In the genomic region with DNA sequence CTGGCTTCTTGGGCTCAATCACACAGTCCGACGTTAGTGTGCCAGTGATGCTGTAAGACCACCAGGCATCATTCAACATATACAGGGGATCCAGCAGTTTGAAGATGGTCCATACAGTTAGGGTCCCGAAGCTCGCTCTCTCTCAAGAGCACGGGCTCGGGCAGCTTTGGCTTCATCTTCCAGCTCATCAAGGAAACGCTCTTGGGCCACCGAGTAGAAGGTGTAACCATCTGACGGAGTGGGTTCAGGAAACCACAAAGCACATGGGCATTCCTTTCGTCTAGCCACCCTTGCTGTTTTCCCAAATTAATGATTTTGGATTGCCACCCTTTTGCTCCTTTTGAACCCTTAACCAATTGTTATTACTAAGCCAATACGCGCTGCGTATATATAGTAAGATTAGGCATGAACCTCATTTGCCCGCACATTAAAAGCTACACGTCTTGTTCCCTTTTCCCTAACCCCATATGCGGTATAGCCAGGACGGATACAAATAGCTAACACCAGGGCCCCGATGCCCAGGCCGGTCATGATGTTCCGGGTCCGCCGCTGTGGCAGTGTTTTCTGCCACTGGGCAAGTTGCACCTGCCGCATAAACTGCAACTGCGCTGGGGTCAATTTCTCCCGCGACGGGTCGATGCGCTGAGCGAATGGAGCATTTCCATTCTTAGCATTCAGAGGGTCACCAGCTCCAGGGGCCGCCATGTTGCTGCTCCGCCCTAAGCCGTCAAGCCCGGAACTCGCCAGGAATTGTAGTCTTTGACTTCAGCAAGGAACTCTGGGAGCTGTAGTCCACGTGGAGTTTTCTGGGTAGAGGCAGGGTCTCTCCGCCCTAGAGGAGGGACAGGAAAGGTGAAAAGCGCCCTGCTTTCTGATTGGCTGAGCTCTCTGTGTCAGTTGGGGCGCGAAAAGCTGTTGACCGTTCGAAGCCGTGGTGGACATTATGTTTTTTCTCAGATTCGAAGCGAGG, we compare ENCODE assay signal across 8 mouse cellular contexts. TPM values are rescaled to one million over a fixed set of nuclear protein-coding genes. Genes with fewer than 3 reads are reported as not detected.
DNase-seq lines count a peak whose midpoint lies in the region; ATAC-seq and TF ChIP-seq lines count a peak whose summit lies in the region.

A gene (plus strand): TSS at position 790 of the 970 bp plus-strand sequence.
A gene (minus strand): TSS at position 892 of the 970 bp plus-strand sequence.

- H3K36me3 ChIP-seq in embryonic facial prominence, embryonic 14.5 days (ENCODE audit: control insufficient read depth, insufficient read depth, low read length) = peaks cover 6% of the 10 kb centered on the region; the same call in 1 of the 2 replicates
- H3K36me3 ChIP-seq in limb, embryonic 12.5 days = peaks cover 16% of the 10 kb centered on the region; the same call in 1 of the 2 replicates
- H3K36me3 ChIP-seq in midbrain, embryonic 14.5 days (ENCODE audit: control insufficient read depth, insufficient read depth, low read length) = no peaks in the 10 kb centered on the region

- no peaks in the 10 kb centered on the region for H3K9me3 ChIP-seq in embryonic facial prominence, embryonic 14.5 days (ENCODE audit: control insufficient read depth, low read length)
- H3K9me3 ChIP-seq in limb, embryonic 12.5 days = no peaks in the 10 kb centered on the region
- H3K9me3 ChIP-seq in midbrain, embryonic 14.5 days (ENCODE audit: control insufficient read depth, low read length) = no peaks in the 10 kb centered on the region

- DNase-seq in B cell, adult 2 months = peak; percentile 75 to 79
- peak; percentile 98 for DNase-seq in embryonic facial prominence, embryonic 14.5 days (ENCODE audit: low spot score)
- DNase-seq in heart, adult 8-10 months (ENCODE audit: low spot score) = peak; percentile 89
- DNase-seq in kidney, adult 8-10 months = peak; percentile 87 to 88
- DNase-seq in midbrain, embryonic 14.5 days = peak; percentile 96
- peak; percentile 62 to 70 for DNase-seq in spleen, adult 18-20 months

- peaks cover 3% of the 10 kb centered on the region for H3K4me1 ChIP-seq in bone marrow, adult 2 months (ENCODE audit: control insufficient read depth, insufficient read depth, low read length)
- peaks cover 14% of the 10 kb centered on the region for H3K4me1 ChIP-seq in embryonic facial prominence, embryonic 14.5 days (ENCODE audit: control insufficient read depth, insufficient read depth, low read length)
- H3K4me1 ChIP-seq in limb, embryonic 12.5 days (replicated peaks) = peaks cover 23% of the 10 kb centered on the region
- H3K4me1 ChIP-seq in midbrain, embryonic 14.5 days (ENCODE audit: control insufficient read depth, insufficient read depth, low read length) = peaks cover 22% of the 10 kb centered on the region

- TF ChIP-seq CTCF in bone marrow, adult 2 months (IDR thresholded peaks at IDR 0.05; ENCODE audit: control insufficient read depth, insufficient read depth, low read length) = no peak

- H3K4me3 ChIP-seq in bone marrow, adult 2 months (replicated peaks; ENCODE audit: control insufficient read depth, low read depth, low read length) = peak within 1 kb of the TSS; percentile 97
- H3K4me3 ChIP-seq in embryonic facial prominence, embryonic 14.5 days (ENCODE audit: low read depth, low read length) = peak within 1 kb of the TSS; percentile 85
- peak within 1 kb of the TSS; percentile 70 for H3K4me3 ChIP-seq in limb, embryonic 12.5 days (replicated peaks)
- H3K4me3 ChIP-seq in midbrain, embryonic 14.5 days (replicated peaks; ENCODE audit: low read depth, low read length) = peak within 1 kb of the TSS; percentile 78

- H3K9ac ChIP-seq in embryonic facial prominence, embryonic 14.5 days (ENCODE audit: low read depth, low read length) = peak within 1 kb of the TSS; percentile 80
- peak within 1 kb of the TSS; percentile 71 for H3K9ac ChIP-seq in limb, embryonic 12.5 days (replicated peaks)
- H3K9ac ChIP-seq in midbrain, embryonic 14.5 days (replicated peaks; ENCODE audit: low read length) = peak within 1 kb of the TSS; percentile 76

- peak; percentile 98 for ATAC-seq in embryonic facial prominence, embryonic 14.5 days (ENCODE audit: low read depth)
- ATAC-seq in limb, embryonic 12.5 days (ENCODE audit: insufficient number of reproducible peaks, insufficient read depth, low FRiP score, low TSS enrichment, low read depth) = peak; percentile 90
- ATAC-seq in midbrain, embryonic 14.5 days (ENCODE audit: low FRiP score, low TSS enrichment) = peak; percentile 92

- peak within 1 kb of the TSS; percentile 93 for H3K4me2 ChIP-seq in embryonic facial prominence, embryonic 14.5 days (ENCODE audit: low read depth, low read length)
- peak within 1 kb of the TSS; percentile 78 for H3K4me2 ChIP-seq in limb, embryonic 12.5 days
- H3K4me2 ChIP-seq in midbrain, embryonic 14.5 days (ENCODE audit: low read length) = peak within 1 kb of the TSS; percentile 88

- peaks cover 5% of the 10 kb centered on the region; the same call in 1 of the 2 replicates for H3K27me3 ChIP-seq in embryonic facial prominence, embryonic 14.5 days (replicated peaks; ENCODE audit: control insufficient read depth, insufficient read depth, low read length)
- peaks cover 22% of the 10 kb centered on the region for H3K27me3 ChIP-seq in limb, embryonic 12.5 days
- H3K27me3 ChIP-seq in midbrain, embryonic 14.5 days (ENCODE audit: control insufficient read depth, insufficient read depth, low read length) = no peaks in the 10 kb centered on the region

- peak within 1 kb of the TSS; percentile 43 for H3K27ac ChIP-seq in bone marrow, adult 2 months (ENCODE audit: control insufficient read depth, insufficient read depth, low read depth, low read length, poor library complexity)
- H3K27ac ChIP-seq in embryonic facial prominence, embryonic 14.5 days (replicated peaks; ENCODE audit: low read depth, low read length) = peak within 1 kb of the TSS; percentile 45
- no peak within 1 kb of the TSS for H3K27ac ChIP-seq in limb, embryonic 12.5 days
- H3K27ac ChIP-seq in midbrain, embryonic 14.5 days (replicated peaks; ENCODE audit: low read depth, low read length) = peak within 1 kb of the TSS; percentile 61; the same call in 1 of the 2 replicates

- TF ChIP-seq POLR2A in bone marrow, adult 2 months (IDR thresholded peaks at IDR 0.05; ENCODE audit: borderline replicate concordance, control insufficient read depth, low read depth, low read length) = peak; percentile 72; the same call in 1 of the 2 replicates

- 3% methylated on average over 45 of the region's 45 CpGs for WGBS in bone marrow, adult 2 months
- 10% methylated on average over 45 of the region's 45 CpGs for WGBS in embryonic facial prominence, embryonic 14.5 days
- 12% methylated on average over 45 of the region's 45 CpGs for WGBS in limb, embryonic 12.5 days
- WGBS in midbrain, embryonic 14.5 days = 11% methylated on average over 45 of the region's 45 CpGs

RNA-seq across cellular contexts. Expression of the first gene that starts in this region (rescaled TPM):
- polyA plus RNA-seq in bone marrow, adult 2 months (2011; ENCODE audit: insufficient read depth, insufficient read length, low replicate concordance, missing spikeins) = 1.3 and 2.2 TPM in 2 replicates
- 0.90 and 1.6 TPM in 2 replicates for polyA plus RNA-seq in embryonic facial prominence, embryonic 14.5 days (2014; fragmentation: Nextera tagmentation; extraction: Ambion mirVana)
- under 1 TPM in 3 of 4 experiments, not detected in 1; 0.14 to 0.29 (median 0.22) TPM for total RNA-seq in heart, adult 8-10 months (2022)
- 1.0 and 1.6 TPM in 2 replicates for polyA plus RNA-seq in limb, embryonic 12.5 days (2016; fragmentation: Nextera tagmentation; extraction: Ambion mirVana)
- polyA plus RNA-seq in midbrain, embryonic 14.5 days (2014; fragmentation: Nextera tagmentation; extraction: Ambion mirVana) = 0.38 and 0.55 TPM in 2 replicates

RNA-seq across cellular contexts. Expression of the second gene that starts in this region (rescaled TPM):
- 34.2 and 61.9 TPM in 2 replicates for polyA plus RNA-seq in bone marrow, adult 2 months (2011; ENCODE audit: insufficient read depth, insufficient read length, low replicate concordance, missing spikeins)
- polyA plus RNA-seq in embryonic facial prominence, embryonic 14.5 days (2014; fragmentation: Nextera tagmentation; extraction: Ambion mirVana) = 180 and 181 TPM in 2 replicates
- 100 to 1,000 TPM in 2 of 4 experiments, 10 to 100 TPM in 2; 93.0 to 105 (median 98.0) TPM for total RNA-seq in heart, adult 8-10 months (2022)
- polyA plus RNA-seq in limb, embryonic 12.5 days (2016; fragmentation: Nextera tagmentation; extraction: Ambion mirVana) = 193 and 204 TPM in 2 replicates
- 221 and 243 TPM in 2 replicates for polyA plus RNA-seq in midbrain, embryonic 14.5 days (2014; fragmentation: Nextera tagmentation; extraction: Ambion mirVana)
